Mouse (Mus musculus): ENCODE data around the gene Agpat4.

The Agpat4 gene

DNA sequence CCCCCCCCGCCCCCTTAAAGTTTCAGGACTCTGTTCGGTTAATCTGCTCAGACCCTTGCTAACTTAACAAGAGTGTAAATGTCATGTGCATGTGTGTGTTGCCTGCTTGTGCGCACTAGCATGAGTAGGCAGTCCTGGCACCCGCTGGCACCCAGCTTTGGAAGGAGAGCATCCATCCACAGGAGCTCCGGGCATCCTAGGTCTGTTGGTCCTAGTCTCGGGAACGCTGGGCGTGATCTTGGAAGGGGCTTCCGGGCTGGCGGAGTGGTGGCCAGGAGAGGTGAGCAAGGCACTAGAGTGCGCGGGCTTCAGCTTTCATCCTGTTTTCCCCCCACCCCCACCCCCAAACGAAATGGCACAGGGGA, at the start of gene Agpat4:
Gene Agpat4 (plus strand): TSS at position 144 of the 365 bp plus-strand sequence.
- DNase-seq (ENCODE audit: extremely low spot score, low spot score) = peak; percentile 79

DNA sequence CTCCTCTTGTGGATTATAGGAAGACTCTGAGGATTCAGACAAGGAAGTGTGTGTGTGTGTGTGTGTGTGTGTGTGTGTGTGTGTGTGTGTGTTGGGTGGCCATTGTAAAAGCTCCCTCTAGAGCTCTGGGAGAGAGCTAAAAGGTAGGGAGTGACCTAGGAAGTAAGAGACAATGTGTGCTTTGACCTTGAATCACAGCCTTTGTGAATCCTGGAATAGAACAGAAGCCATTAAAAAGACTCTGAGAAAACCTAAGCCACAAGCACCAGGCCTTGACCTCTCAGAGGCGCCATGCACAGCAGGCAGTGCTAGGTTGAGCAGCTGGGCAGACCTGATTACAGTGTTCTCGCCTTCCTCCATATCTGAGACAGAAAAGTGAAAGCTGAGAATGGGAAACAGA, 41.7 kb upstream of the Agpat4 start:
- DNase-seq (ENCODE audit: extremely low spot score, low spot score) = no peak

DNA sequence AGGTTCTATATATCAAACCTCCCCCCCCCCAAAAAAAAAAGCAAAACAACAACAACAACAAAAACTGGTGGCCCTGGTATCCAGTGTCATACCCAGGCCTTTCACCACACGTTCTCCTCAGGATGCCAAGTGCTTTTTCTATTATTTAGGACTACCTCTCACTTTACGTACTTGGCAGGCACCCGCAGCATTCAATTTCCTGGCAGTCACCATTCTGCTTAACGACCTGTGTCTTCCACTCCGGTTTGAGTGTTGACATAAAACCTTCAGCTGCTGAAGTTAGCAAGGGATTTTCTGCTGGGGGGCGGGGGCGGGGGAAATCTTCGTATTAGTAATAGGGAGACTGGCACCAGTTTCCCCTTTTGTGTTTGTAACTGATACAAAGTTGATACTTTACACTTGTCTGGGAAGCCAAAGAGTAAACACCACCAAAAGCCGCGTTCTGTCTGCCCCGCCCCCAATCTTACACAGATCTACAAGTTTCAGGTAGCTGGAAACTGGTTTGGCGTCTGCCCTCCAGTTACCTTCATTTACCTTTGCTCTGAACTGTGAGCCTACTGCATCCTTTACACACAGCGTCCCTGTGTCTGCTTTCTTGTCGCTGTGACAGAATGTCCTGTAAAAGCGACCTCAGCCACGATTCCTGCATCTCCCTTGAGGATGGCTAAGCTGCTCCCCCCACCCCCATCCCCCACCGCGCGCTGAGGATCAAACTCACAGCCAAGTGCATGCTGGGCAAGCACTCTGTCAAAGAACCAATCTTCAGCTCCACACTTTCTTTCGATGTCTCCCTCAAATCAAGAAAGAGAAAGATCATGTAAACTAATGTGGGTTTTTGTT, 37.6 kb upstream of the Agpat4 start:
- DNase-seq (ENCODE audit: extremely low spot score, low spot score) = no peak

DNA sequence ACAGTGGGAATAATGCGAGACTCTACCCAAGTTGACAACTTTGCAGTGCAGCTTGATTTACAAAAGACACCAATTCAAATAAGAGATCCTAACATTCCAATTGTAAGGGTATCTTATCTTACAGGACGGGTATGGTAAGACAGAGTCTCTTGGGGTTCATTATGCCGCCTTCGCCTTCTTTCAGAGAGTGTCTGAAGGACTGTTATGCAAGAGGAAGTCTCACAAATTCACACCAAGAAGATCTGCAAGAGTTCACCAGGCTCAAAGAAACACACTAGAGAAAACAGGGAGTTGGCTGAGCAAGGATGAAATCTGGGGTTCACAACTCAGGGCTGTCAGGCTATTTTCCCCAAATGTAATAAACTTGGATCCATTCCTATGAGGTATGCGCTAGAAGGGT, 36.3 kb upstream of the Agpat4 start:
- no peak for DNase-seq (ENCODE audit: extremely low spot score, low spot score)

DNA sequence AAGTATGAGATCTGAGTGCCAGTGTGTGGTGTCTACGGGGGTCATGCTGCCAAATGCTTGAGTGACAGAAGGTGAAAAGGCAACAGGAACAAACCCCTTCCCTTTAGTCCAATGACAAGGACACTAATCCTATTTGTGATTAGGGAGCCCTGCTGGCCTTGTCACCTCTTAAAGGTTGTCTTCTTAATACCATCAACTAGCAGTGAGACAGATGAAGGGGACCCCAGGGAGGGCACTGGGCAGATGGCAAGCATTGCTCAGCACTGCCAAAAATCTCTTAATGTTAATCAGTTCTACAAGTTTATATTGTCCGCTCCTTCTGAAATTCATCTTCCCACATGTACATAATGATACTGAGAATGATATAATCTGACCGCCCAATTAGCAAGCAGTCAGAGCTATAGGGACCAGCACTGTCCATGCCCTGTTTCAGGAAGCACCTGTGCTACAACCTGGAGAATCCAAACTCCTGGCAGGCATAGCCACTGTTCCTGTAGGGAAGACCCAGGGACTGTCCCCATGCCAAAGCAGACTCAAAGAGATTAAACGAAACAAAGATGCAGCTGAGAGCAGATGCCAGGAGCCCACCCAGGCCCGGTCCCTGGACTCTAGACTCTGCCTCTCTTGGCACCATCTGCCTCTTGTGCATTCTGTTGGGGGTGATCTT, 28.1 kb upstream of the Agpat4 start:
- DNase-seq (ENCODE audit: extremely low spot score, low spot score) = no peak

DNA sequence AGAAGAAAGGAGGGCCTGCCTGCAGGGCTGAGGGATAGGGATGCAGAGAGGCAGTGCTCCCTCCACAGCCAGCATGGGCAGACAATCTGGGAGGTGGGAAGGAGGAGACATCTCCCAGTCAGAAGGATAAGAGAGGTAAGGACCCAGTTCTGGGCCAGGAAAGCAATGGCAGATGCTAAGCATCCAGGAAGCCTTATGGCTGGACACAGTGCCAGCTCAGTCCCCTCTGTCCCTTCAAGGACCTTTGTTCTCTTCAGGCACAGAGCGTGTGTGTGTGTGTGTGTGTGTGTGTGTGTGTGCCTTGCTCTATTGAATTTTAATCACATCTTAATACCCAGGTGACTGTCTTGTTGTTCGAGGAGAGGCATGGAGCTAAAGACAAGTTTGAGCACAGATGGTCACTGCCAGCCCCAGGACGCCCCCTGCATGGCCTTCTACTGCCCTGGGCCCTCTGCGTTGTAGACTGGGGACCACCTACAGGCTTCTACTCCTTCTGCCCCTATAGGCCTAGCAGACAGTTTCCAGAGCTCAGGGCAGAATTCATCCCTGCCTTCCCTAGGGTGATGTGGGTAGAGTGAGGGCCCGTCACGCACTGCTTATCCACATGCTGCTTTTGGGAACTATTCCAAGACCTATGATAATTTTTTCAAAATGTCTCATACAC, 25.5 kb upstream of the Agpat4 start:
- DNase-seq (ENCODE audit: extremely low spot score, low spot score) = no peak

DNA sequence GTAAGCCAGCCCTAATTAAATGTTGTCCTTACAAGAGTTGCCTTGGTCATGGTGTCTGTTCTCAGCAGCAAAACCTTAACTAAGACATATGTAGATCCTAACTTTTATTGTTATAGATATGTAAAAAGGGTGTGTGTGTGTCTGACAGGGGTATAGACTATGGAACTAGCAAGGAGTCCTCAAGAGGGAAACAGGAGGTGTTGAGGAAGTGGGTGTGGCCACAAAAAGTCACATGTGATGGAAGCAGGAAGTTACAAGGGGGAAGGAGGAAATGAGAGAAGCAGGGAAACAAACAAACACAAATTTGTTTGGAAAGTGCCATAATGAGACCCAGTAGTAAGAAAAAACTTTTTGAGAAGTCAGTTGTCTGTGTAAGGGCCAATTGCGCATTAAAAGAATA, 24.5 kb upstream of the Agpat4 start:
- DNase-seq (ENCODE audit: extremely low spot score, low spot score) = no peak

DNA sequence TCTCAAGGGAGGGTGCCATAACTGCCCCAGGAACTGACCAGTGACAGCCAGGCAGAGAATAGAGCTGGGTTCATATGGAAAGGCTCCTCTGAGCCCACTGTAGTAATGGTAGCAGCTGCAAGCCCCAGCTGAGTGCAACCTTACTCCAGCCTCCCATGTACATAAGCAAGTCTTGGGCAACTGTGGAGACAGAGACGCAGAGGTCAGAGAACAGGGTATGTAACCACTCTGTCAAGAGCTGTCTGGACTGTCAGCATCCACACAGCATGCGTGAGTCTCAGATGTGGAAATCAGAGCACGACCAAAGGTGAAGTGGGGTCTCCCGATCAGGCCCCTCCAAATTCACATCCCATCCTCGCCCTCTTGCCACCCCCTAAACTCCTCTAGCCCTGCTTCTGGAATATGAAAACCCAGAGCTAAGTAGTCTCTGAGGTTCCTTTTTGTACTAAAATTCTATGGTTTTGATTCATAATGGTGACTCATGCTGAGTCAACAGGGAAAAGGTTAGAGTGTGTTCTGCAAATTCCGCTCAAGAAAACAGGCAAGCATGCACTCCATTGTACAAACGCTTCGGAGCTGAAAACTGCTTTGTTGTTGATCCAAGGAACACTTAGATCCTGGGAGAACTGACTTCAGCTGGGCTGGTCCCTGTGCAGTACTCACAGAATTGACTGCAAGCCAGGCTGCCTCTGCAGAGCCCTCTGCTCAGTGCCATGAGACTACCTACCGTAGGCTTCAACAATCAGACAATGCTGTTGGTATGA, 23.5 kb upstream of the Agpat4 start:
- no peak for DNase-seq (ENCODE audit: extremely low spot score, low spot score)

DNA sequence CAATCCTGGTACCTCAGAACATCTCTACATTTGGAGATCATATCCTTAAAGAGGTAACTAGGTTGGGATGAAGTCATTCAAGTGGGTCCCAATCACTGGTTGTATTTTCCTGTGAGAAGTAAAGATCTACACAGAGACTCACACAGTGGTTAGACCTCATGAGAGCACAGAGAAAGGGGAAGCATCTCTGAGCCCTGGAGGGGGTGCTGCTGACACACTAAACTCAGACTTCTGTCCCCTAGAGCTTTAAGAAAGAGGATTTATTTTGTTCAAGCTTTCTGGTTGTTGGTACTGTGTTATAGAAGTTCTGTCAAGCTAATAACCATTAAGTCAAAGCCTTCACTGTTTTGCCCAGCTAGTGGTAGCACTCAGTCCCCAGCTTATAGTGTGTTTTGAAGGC, 19.1 kb upstream of the Agpat4 start:
- DNase-seq (ENCODE audit: extremely low spot score, low spot score) = no peak

DNA sequence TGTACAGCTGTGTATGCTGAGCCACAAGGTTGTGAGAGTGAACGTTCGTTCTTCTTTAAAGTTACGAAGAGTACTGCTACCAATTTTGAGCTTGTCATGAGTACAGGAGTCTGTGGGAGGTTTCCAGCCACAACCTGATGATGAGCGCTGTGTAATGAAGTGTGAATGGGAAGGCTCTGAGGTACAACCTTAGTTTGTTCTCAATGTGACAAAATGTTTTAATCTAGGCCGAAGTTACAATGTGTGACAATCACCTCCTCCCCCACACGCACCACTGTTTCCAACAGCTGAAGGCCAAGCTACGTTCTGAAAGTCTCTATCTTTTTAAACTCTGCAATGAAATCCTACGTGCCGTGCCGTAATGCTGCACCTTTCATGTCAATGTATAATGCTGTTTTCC, 16.2 kb upstream of the Agpat4 start:
- no peak for DNase-seq (ENCODE audit: extremely low spot score, low spot score)

DNA sequence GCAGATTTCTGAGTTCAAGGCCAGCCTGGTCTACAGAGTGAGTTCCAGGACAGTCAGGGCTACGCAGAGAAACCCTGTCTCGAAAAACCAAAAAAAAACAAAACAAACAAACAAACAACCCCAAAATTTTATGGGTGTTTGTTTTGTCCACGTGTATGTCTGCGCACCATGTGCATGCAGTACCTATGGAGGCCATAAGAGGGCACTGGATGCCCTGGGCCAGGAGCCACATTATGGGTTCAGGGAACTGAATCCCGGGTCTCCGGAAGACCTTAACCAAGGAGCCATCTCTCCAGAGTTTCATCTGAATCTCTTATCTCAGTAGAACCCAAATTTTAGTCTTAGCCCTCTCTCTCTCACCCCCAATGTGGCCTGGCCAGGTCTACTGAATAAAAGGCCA, 14.7 kb upstream of the Agpat4 start:
- no peak for DNase-seq (ENCODE audit: extremely low spot score, low spot score)

DNA sequence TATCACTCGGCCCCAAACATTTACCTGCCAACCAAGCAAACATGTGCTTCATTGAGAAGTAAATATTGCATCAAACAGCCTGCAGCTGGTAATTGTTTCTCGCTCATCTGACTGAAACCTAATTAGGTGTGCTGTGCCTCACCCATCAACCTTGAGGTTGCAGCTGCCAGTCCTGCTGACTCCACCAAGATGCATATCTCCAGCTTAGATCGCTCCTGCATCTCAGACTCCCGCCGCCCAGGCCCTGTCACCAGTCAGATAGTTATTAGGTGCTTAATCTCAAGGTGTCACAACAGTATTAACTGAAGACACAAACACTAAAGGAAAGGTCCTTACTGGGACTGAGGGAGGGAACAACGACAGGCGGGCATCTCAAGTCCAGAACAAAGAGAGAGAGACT, 14.3 kb upstream of the Agpat4 start:
- no peak for DNase-seq (ENCODE audit: extremely low spot score, low spot score)

DNA sequence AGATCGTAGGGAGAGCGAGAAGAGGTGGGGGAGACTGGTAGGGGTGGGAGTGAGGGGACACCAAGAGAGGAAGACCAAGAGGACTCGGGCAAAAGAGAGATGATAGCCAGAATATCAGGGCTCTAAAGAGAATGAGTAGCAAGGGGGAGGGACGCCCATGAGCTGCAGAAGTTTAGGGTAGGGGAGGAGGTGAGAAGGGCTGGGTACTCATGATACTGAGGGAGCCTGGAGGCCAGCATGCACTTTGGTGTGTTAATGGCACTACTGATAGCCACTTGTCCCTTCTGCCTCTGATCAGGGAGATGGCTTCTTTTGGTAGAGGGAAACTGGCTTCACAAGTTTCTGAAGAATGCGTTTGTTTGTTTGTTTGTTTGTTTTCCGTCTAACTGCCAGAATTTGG, 13.8 kb upstream of the Agpat4 start:
- DNase-seq (ENCODE audit: extremely low spot score, low spot score) = no peak

DNA sequence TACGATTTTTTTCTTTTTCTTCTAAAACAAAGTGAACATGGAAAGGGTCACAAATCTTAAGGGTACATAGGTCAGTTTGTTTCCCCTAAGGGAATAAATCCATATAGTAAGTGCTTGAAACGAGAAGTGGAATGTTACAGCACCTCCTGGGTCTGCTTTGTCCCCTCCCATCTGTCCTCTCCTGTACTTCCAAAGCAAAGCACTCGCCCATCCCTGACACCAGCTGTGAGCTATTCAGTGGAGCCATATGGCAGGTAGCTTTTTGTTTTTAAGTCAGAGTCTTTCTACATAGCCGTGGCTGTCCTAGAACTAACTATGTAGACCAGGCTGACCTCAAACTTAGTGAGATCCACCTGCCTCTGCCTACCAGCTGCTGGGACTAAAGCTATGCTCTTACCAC, 12.2 kb upstream of the Agpat4 start:
- no peak for DNase-seq (ENCODE audit: extremely low spot score, low spot score)

DNA sequence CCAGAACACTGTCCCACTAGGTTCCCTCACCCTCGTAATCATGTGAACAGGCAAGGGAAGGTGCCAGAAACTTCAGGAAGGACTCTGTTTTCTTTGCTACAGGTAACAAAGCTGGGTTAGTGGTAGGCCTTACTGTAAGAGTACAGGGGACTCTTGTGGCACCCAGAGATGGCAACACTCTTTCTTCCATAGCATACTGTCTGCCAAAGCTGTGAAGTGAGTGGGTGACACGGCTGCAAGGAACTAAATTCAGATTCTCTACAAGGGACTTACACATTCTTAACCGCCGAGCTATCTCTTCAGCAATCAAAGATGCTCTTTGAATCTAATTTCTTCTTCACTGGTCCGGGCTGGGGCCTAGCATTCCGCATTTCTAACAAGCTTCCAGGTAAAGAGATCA, 4.9 kb upstream of the Agpat4 start:
- no peak for DNase-seq (ENCODE audit: extremely low spot score, low spot score)

DNA sequence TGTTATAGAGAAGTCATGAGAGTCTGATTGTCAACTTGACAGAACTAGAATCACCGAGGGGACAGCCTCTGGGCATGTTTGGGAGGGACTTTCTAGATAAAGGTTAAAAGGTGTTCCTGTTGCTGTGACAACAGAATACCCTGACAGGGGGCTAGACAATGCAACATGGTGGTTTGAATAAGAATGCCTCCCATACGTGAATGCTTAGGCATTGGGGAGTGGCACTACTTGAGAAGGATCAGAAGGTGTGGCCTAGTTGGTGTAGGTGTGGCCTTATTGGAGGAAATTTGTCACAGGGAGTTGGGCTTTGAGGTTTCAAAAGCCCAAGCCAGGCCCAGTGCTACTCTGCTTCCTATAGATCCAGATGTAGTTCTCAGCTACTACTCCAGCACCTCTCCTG, 3.4 kb upstream of the Agpat4 start:
- DNase-seq (ENCODE audit: extremely low spot score, low spot score) = no peak

DNA sequence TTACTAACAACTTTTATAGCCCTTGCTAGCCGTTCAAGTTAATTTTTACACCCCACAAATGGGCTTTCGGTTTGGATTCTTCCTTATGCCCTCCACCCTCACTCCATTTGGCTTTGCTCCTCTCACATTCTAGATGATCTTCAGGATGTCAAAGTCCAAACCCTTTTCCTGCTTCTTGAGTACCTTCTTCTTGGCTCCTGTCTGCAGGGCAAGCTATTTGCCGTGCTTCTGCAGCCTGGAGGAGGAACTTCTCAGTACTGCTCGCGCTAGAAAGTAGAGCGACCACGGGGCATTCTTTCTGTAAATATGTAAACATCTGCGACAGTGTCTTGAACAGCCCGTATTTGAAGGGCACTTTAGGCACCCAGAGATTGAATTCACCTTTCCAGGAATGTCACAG, 373 bp upstream of the Agpat4 start:
- DNase-seq (ENCODE audit: extremely low spot score, low spot score) = no peak

DNA sequence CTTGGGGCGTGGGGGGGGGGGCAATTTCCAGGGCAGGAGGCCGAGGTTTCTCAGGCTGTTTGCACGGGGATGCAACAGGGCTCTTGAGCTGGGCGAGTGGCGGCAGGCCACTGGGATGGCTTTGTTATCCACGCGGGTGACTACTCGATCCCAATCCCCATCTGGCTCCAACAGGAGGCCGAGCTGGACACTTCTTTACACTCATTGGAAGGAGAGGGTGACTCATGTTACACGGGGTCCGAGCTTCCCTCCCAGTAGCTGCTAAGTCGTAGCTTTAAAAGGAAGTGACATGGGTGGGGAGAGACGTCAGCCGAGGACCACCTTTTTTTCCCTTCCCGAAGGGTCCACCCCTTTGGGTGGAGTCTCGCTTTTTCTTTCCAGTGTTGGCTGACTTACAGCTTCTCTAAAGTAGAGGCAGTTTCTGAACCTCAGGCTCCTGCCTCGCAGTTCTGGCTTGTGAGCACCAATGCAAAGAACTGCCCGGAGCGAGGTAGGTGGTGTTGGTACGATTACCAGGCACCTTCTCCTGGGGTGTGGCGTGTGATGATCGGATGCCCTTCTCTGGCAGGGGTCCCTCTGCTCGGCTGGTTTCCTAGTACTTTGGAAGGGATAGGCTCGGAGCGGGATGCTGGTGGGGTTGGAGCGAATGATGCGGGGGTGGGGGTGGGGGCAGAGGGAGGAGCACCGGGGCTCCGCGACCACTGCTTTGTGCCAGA, 580 bp downstream of the Agpat4 start:
- peak; percentile 84 for DNase-seq (ENCODE audit: extremely low spot score, low spot score)

DNA sequence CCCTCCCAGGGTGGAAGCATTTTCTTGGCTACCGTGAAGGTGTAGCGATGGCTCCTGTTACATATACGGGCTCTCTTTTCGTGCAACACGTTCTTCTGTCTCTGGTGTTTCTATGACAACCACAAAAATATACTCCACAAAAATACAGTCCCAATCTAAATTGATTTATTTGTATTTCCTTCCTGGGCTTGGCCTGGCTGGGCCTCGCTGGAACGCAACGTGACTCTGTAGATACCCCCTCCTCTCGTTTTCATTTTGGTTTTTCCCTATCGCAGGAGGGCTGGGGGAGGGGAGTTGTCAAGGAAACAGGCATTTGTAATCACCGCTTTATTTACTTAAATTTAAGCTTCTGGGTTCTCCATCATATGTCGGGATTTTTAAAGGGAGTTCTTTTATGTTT, 1.2 kb downstream of the Agpat4 start:
- peak; percentile 56 for DNase-seq (ENCODE audit: extremely low spot score, low spot score)

DNA sequence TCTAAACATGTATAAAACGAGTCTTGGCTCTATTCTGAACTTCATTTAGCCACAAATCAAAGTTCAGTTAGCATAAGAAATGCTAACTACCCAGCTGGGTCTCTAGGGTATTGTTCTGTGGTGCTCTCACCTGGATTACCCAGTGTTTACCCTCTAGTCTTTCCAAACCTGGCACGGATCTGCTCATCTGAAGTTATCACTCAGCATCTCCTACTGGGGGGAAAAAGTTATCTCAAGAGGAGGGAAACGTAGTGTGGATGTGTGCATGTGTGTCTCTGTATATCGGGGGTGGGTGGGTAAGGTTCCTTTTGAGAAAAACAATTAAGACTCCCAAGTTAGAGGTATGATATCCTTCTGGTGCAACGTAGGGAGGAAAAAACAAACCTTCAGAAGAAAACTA, 1.8 kb downstream of the Agpat4 start:
- DNase-seq (ENCODE audit: extremely low spot score, low spot score) = no peak

DNA sequence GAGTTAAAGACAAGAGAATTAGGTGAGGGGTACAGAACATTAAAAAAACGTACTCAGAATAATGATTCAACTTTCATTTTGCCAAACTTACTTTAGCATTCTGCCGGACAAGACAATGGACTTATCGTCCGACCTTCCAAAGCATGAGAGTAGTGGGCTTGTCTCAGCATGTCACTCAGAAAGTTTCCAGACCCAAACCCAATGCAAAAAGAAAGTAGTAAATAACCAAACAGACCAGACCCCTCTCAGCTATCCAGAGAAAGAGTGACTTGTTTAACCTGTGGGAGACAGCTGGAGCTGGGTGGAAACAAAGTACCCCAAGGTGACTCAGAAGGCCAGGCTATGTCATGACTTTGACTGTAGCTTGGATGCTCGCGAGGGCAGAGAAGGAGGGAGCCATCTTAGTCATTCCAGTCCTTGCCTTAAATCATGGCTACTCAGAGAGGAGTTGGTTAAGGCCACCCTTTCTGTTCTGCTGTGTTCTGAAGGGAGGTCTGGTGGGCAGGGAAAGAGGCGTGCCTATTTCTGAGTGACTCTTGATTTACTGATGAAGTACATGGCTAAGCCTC, 2.8 kb downstream of the Agpat4 start:
- DNase-seq (ENCODE audit: extremely low spot score, low spot score) = no peak
